Mouse (Mus musculus) small intestine, adult 2 months (tissue): Measurements from ENCODE around the gene March1. TPM values are rescaled to one million over a fixed set of nuclear protein-coding genes. Genes with fewer than 3 reads are reported as not detected.

Experiments
- H3K27ac ChIP-seq: fragments of 200-500 bp; 2 replicates; pipeline ENCODE4 v1.5.1; 2012; ENCODE audit warnings: low read depth, low read length, control low read depth, inconsistent platforms; ENCODE audit not compliant: insufficient read depth
- H3K27me3 ChIP-seq: fragments of 200-500 bp; 2 replicates; pipeline ENCODE4 v1.6.1; 2012; ENCODE audit warnings: mild to moderate bottlenecking, moderate library complexity, low read length, inconsistent platforms; ENCODE audit not compliant: control insufficient read depth, insufficient read depth
- H3K36me3 ChIP-seq: fragments of 200-500 bp; 2 replicates; pipeline ENCODE4 v1.6.1; 2012; ENCODE audit warnings: mild to moderate bottlenecking, low read length, control low read depth, inconsistent platforms; ENCODE audit not compliant: control insufficient read depth, insufficient read depth
- H3K4me1 ChIP-seq: fragments of 200-500 bp; 2 replicates; pipeline ENCODE4 v1.6.1; 2012; ENCODE audit warnings: low read length, inconsistent platforms, mixed read lengths; ENCODE audit not compliant: control insufficient read depth, insufficient read depth, insufficient read length
- H3K4me3 ChIP-seq: fragments of 200-500 bp; 2 replicates; pipeline ENCODE4 v1.5.1; 2012; ENCODE audit warnings: low read depth, mild to moderate bottlenecking, control low read depth, inconsistent platforms, low read length, moderate library complexity
- CTCF ChIP-seq: fragments of 200-500 bp; IDR thresholded peaks from 2 replicates; pipeline ENCODE4 v1.5.1; 2012; ENCODE audit warnings: low read depth, mild to moderate bottlenecking, control low read depth, inconsistent platforms, low read length, moderate library complexity, mixed read lengths; ENCODE audit not compliant: insufficient replicate concordance, insufficient read length; ENCODE audit errors: extremely low read depth
- POLR2A ChIP-seq: fragments of 200-500 bp; IDR thresholded peaks from 2 replicates; pipeline ENCODE4 v1.6.1; 2012; ENCODE audit warnings: low read depth, mild to moderate bottlenecking, control low read depth, inconsistent platforms, low read length, moderate library complexity
- WGBS: fragments of 180-500 bp; shearing (Covaris S2); methylation state at CpG from one replicate; pipeline ENCODE4 v1.1.7; 2018; 5-methylcytosine and 5-hydroxymethylcytosine counted together
- polyA plus RNA-seq: library from polyadenylated mRNA; depleted of rRNA; stranded (reverse); fragments of >200 nt; gene quantifications from 2 replicates; pipeline ENCODE4 v1.2.3, GENCODE M21; 2012

March1 gene
- polyA plus RNA-seq, 1 experiment = 0.60 TPM

- no peak overlapping the region for H3K27ac ChIP-seq
- WGBS = 77% methylated on average over 2 of the region's 2 CpGs
- no peaks in the 10 kb centered on the region for H3K36me3 ChIP-seq
- no peaks in the 10 kb centered on the region for H3K4me1 ChIP-seq
- no peaks in the 10 kb centered on the region for H3K27me3 ChIP-seq
- TF ChIP-seq POLR2A (no peak), CTCF (no peak)
- no peak overlapping the region for H3K4me3 ChIP-seq
These were observed 405.1 kb downstream of the March1 start for GRCm38 (mm10) chr8:66022815-66023214.

- WGBS = 74% methylated on average over 3 of the region's 3 CpGs
- H3K4me1 ChIP-seq = no peaks in the 10 kb centered on the region
- H3K36me3 ChIP-seq = no peaks in the 10 kb centered on the region
- no peak overlapping the region for H3K27ac ChIP-seq
- H3K27me3 ChIP-seq = no peaks in the 10 kb centered on the region
- TF ChIP-seq CTCF (no peak), POLR2A (no peak)
- H3K4me3 ChIP-seq = no peak overlapping the region
These were observed 416.0 kb downstream of the March1 start for GRCm38 (mm10) chr8:66033651-66034050.

GRCm38 (mm10) chr8:66034429-66034828 is 416.7 kb downstream of the March1 start:
- Histone ChIP-seq H3K36me3 (no peaks in the 10 kb centered on the region), H3K4me1 (no peaks in the 10 kb centered on the region), H3K4me3 (no peak overlapping the region), H3K27me3 (no peaks in the 10 kb centered on the region), H3K27ac (no peak overlapping the region)
- no peak for TF ChIP-seq POLR2A
- no peak for TF ChIP-seq CTCF
- WGBS = 83% methylated on average over 3 of the region's 3 CpGs

GRCm38 (mm10) chr8:66094152-66094551 is 476.5 kb downstream of the March1 start:
- no peaks in the 10 kb centered on the region for H3K36me3 ChIP-seq
- H3K27me3 ChIP-seq = no peaks in the 10 kb centered on the region
- no peak for TF ChIP-seq CTCF
- TF ChIP-seq POLR2A = no peak
- no peak overlapping the region for H3K27ac ChIP-seq
- H3K4me1 ChIP-seq = no peaks in the 10 kb centered on the region
- WGBS = 87% methylated on average over 3 of the region's 3 CpGs
- no peak overlapping the region for H3K4me3 ChIP-seq

GRCm38 (mm10) chr8:66098148-66098547 is 480.4 kb downstream of the March1 start:
- Histone ChIP-seq H3K4me3 (no peak overlapping the region), H3K27ac (no peak overlapping the region), H3K36me3 (no peaks in the 10 kb centered on the region), H3K4me1 (no peaks in the 10 kb centered on the region), H3K27me3 (no peaks in the 10 kb centered on the region)
- TF ChIP-seq CTCF (no peak), POLR2A (no peak)
- WGBS = 71% methylated on average over 1 of the region's 1 CpGs

GRCm38 (mm10) chr8:66119294-66119693 is 501.6 kb downstream of the March1 start:
- whole genome bisulfite sequencing = 58% methylated on average over 2 of the region's 2 CpGs
- no peaks in the 10 kb centered on the region for H3K4me1 ChIP-seq
- H3K27ac ChIP-seq = no peak overlapping the region
- TF ChIP-seq POLR2A (no peak), CTCF (no peak)
- no peak overlapping the region for H3K4me3 ChIP-seq
- no peaks in the 10 kb centered on the region for H3K36me3 ChIP-seq
- no peaks in the 10 kb centered on the region for H3K27me3 ChIP-seq

- 79% methylated on average over 1 of the region's 1 CpGs for WGBS
- Histone ChIP-seq H3K4me1 (no peaks in the 10 kb centered on the region), H3K27me3 (no peaks in the 10 kb centered on the region), H3K27ac (no peak overlapping the region), H3K4me3 (no peak overlapping the region), H3K36me3 (no peaks in the 10 kb centered on the region)
- no peak for TF ChIP-seq POLR2A
- TF ChIP-seq CTCF = no peak
These were observed 541.9 kb downstream of the March1 start for GRCm38 (mm10) chr8:66159648-66160047.

GRCm38 (mm10) chr8:66166835-66167234 is 549.1 kb downstream of the March1 start:
- TF ChIP-seq CTCF (no peak), POLR2A (no peak)
- H3K4me1 ChIP-seq = no peaks in the 10 kb centered on the region
- no peak overlapping the region for H3K27ac ChIP-seq
- no peak overlapping the region for H3K4me3 ChIP-seq
- H3K27me3 ChIP-seq = no peaks in the 10 kb centered on the region
- WGBS = 34% methylated on average over 1 of the region's 1 CpGs
- no peaks in the 10 kb centered on the region for H3K36me3 ChIP-seq
